Mouse (Mus musculus) testis, adult 2 months (tissue): Measurements from ENCODE around the gene Axin2.

Experiments used
- CTCF ChIP-seq: fragments of 200-500 bp; IDR thresholded peaks from 2 replicates; pipeline ENCODE4 v1.5.1; 2012; ENCODE audit warnings: low read depth, mild to moderate bottlenecking, inconsistent platforms, low read length, moderate library complexity; ENCODE audit not compliant: control insufficient read depth, insufficient read depth, insufficient replicate concordance
- POLR2A ChIP-seq: fragments of 200-500 bp; IDR thresholded peaks from 2 replicates; pipeline ENCODE4 v1.6.1; 2012; ENCODE audit warnings: low read depth, mild to moderate bottlenecking, inconsistent platforms, low read length, moderate library complexity; ENCODE audit not compliant: control insufficient read depth

DNA sequence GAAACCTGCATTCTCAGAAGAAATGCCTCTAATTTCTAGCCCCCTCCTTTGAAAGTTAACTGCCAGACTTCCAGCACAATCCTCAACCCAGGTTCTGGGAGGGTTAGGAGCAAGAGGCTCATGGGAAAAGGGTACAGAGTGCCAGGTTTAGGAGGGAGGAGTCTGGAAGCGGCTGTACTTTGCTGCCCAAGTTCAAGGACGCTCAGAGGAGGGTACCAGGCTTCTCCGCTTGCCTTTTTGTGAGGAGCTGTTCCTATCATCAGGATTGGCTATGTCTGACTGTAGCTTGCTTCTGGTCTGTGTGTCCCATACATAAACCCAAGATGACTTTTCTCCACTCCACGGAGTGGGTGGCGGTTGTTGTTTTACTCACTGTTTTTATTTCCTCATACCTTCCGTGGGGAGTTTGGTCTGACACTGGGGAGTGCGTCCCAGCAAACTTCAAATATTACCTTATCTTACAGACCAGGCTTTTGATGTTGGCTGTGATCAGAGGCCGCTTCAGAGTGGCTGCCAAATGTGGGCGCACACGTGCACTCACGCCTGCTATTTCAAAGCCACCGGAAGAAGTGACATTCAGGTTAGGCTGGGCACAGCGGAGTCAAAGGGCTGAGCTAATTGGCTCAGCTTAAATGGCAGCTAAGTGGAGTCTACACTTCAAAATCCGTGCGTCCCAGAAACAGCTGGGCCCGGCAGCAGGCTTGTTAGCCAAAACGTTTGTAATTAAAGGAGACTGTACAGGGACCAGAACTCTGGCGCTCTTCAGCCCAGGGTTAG, 16.1 kb downstream of the Axin2 start:
- TF ChIP-seq CTCF (no peak), POLR2A (no peak)
